Mouse (Mus musculus) lung, embryonic 15.5 days (tissue): Measurements from ENCODE around the gene Ctla4. TPM values are rescaled to one million over a fixed set of nuclear protein-coding genes. Genes with fewer than 3 reads are reported as not detected.

Experiments used
- ATAC-seq: fragments of 200-750 bp; cut with Nextera tagmentation; 2 replicates; pipeline ENCODE4 v1.8.0; 2017; ENCODE audit warnings: moderate number of reproducible peaks, borderline replicate concordance; ENCODE audit not compliant: low FRiP score, low TSS enrichment; ENCODE audit errors: extremely low read depth
- H3K27ac ChIP-seq: fragments of 300-500 bp; sonication (generic); 2 replicates; pipeline ENCODE4 v1.5.1; 2015; ENCODE audit warnings: moderate library complexity, mild to moderate bottlenecking, inconsistent platforms
- H3K27me3 ChIP-seq: fragments of 300-500 bp; sonication (generic); 2 replicates; pipeline ENCODE4 v1.6.1; 2015; ENCODE audit warnings: inconsistent platforms
- H3K36me3 ChIP-seq: fragments of 300-500 bp; sonication (generic); 2 replicates; pipeline ENCODE4 v1.6.1; 2015; ENCODE audit warnings: inconsistent platforms
- H3K4me1 ChIP-seq: fragments of 300-500 bp; sonication (generic); 2 replicates; pipeline ENCODE4 v1.6.1; 2015; ENCODE audit warnings: inconsistent platforms
- H3K4me2 ChIP-seq: fragments of 300-500 bp; sonication (generic); 2 replicates; pipeline ENCODE4 v1.6.1; 2015; ENCODE audit warnings: inconsistent platforms, mild to moderate bottlenecking, moderate library complexity
- H3K4me3 ChIP-seq: fragments of 300-500 bp; sonication (generic); 2 replicates; pipeline ENCODE4 v1.5.1; 2015; ENCODE audit warnings: mild to moderate bottlenecking, inconsistent platforms
- H3K9ac ChIP-seq: fragments of 300-500 bp; sonication (generic); 2 replicates; pipeline ENCODE4 v1.6.1; 2015; ENCODE audit warnings: inconsistent platforms
- H3K9me3 ChIP-seq: fragments of 300-500 bp; sonication (generic); 2 replicates; pipeline ENCODE4 v1.6.1; 2016; ENCODE audit warnings: inconsistent platforms
- WGBS: fragments of 180-500 bp; shearing (Covaris S2); methylation state at CpG from one replicate; pipeline ENCODE4 v1.1.7; 2015; 5-methylcytosine and 5-hydroxymethylcytosine counted together
- polyA plus RNA-seq: library from polyadenylated mRNA; unstranded; fragments of >200 nt; fragmentation: Nextera tagmentation; extraction: Ambion mirVana; gene quantifications from 2 replicates; pipeline ENCODE4 v1.2.1, GENCODE M21; 2015

Ctla4 gene
- polyA plus RNA-seq, 1 experiment from 2014 or later, result 1.2 TPM

DNA sequence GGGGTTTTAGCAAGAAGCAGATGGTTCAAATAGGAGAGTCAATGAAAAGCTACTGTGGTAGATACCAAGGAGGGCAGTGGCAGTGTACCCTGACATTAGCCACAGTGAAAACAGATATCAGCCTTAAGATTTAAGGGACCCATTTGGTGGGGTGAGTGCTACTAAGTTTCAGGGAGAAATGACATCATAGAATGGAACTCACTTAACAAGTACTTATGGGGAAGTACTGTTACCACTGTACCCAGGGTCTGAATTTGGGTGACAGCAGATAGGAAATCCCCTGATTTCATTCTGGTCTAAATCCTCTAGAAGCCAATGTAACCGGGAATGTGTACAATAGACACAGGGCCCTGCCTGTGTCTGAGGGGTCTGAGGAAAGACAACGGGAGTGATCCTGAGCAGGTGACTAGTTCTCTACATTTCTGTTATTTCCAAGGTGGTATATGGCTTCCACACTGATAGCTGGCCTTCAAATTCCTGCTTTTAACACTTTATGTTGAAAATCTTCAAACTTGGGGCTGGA lies 17.7 kb downstream of the Ctla4 start:
- Histone ChIP-seq H3K36me3 (no peaks in the 10 kb centered on the region), H3K27ac (no peak overlapping the region), H3K9ac (no peak overlapping the region), H3K4me3 (no peak overlapping the region), H3K4me2 (no peak overlapping the region), H3K4me1 (no peaks in the 10 kb centered on the region), H3K27me3 (no peaks in the 10 kb centered on the region), H3K9me3 (no peaks in the 10 kb centered on the region)
- ATAC-seq, result no peak
- 90% methylated on average over 2 of the region's 2 CpGs for WGBS

DNA sequence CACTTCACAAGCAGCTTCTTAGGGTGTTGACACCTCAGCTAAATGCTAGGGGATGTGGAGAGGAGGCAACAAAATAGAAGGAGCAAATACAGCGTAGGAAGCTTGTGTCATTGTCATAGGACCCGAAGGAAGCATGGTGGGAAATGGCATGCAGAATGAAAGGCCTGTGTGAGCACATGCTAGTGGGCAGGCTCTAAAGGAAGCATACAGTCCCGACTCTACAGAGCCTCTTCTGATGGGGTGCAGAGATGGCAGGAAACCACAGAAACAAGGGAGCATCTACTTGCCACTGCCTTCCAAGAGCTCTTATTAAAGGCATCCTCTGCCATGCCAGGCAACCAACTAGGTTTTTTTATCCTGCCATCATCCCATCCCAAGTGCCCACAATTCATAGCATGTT lies 20.7 kb downstream of the Ctla4 start:
- H3K4me2 ChIP-seq, result no peak overlapping the region
- H3K4me1 ChIP-seq, result no peaks in the 10 kb centered on the region
- ATAC-seq, result no peak
- no peaks in the 10 kb centered on the region for H3K9me3 ChIP-seq
- no peak overlapping the region for H3K4me3 ChIP-seq
- H3K36me3 ChIP-seq, result no peaks in the 10 kb centered on the region
- H3K9ac ChIP-seq, result no peak overlapping the region
- WGBS, result 77% methylated on average over 3 of the region's 3 CpGs
- H3K27me3 ChIP-seq, result no peaks in the 10 kb centered on the region
- H3K27ac ChIP-seq, result no peak overlapping the region

DNA sequence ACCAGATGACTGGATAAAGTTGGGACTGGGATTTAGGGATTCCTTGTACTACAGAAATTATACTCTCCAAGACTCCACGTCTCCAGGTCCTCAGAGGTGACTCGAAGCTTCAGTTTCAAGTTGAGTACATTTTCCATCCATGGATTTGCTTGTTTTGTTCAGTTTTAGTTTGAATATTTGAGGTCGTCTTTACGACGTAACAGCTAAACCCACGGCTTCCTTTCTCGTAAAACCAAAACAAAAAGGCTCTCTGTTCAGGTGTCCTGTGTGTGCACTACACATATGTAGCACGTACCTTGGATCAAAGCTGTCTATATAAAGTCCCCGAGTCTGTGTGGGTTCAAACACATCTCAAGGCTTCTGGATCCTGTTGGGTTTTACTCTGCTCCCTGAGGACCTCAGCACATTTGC lies 22.0 kb downstream of the Ctla4 start:
- ATAC-seq, result no peak
- Histone ChIP-seq H3K27me3 (no peaks in the 10 kb centered on the region), H3K4me2 (no peak overlapping the region), H3K4me1 (no peaks in the 10 kb centered on the region), H3K36me3 (no peaks in the 10 kb centered on the region), H3K4me3 (no peak overlapping the region), H3K9ac (no peak overlapping the region), H3K9me3 (no peaks in the 10 kb centered on the region), H3K27ac (no peak overlapping the region)
- WGBS, result 82% methylated on average over 9 of the region's 9 CpGs

DNA sequence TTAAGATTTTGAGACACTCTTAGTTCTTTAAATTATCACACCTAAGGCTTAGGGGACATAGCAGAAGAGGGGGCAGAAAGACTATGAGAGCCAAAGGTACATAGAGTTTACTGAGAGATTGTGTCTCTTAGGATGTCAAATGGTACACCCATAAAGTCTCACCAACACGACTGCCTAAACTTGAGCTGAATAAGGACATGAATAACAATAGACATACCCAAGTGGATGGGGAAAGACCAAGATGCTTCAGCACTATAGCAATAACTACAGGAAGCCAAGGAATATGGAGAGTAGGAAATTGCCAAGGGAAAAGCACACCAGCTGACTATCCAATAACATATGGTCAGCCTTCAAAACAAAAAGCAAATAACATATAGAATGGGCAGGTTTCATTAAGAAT lies 22.9 kb downstream of the Ctla4 start:
- H3K4me3 ChIP-seq, result no peak overlapping the region
- H3K4me1 ChIP-seq, result no peaks in the 10 kb centered on the region
- H3K4me2 ChIP-seq, result no peak overlapping the region
- no peaks in the 10 kb centered on the region for H3K36me3 ChIP-seq
- ATAC-seq, result no peak
- H3K9me3 ChIP-seq, result no peaks in the 10 kb centered on the region
- 54% methylated on average over 1 of the region's 1 CpGs for WGBS
- no peaks in the 10 kb centered on the region for H3K27me3 ChIP-seq
- H3K27ac ChIP-seq, result no peak overlapping the region
- H3K9ac ChIP-seq, result no peak overlapping the region

DNA sequence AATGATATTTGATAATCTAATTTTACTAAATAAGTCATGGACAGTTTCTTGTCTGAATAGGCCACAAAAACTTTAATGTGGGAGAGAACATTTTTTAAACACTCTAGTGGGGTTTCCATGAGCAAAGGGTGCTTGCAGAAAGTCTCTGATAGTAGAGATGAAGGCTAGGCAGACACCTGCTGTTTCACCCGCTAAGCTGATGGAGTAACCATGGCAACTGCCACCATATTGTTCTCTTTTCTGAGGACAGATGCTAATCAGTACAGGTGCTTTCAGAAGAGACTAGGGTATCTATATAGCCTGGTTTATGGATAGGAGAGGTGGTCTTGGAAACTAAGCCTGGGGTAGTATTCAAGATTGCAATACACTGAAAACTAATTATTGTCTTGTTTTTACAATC lies 24.0 kb downstream of the Ctla4 start:
- 43% methylated on average over 1 of the region's 1 CpGs for WGBS
- H3K27me3 ChIP-seq, result no peaks in the 10 kb centered on the region

DNA sequence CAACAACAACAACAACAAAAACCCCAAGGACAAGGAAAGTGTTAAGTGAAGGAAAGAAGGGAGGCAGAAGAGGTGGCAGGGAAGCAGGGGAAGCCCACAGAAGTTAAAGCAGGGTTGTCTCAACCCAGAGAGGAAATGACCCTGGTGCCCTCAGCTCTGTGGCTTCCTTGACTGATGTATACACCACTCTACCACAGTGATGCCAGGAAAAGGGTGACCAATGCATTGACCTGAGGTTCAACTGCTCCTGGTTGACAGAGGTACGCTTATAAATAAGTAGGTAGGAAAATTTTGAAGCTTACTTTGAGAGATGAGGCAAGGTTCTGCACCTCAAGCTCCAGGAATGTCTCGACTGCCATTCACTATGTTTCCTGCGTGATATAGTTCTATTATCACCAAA lies 24.8 kb downstream of the Ctla4 start:
- no peak for ATAC-seq

More for the DNA sequence above, 24.0 kb downstream of the Ctla4 start:
- no peak overlapping the region for H3K4me3 ChIP-seq
- no peak overlapping the region for H3K27ac ChIP-seq
- H3K9ac ChIP-seq, result no peak overlapping the region
- no peaks in the 10 kb centered on the region for H3K4me1 ChIP-seq
- ATAC-seq, result no peak
- H3K36me3 ChIP-seq, result no peaks in the 10 kb centered on the region
- no peaks in the 10 kb centered on the region for H3K9me3 ChIP-seq
- H3K4me2 ChIP-seq, result no peak overlapping the region

DNA sequence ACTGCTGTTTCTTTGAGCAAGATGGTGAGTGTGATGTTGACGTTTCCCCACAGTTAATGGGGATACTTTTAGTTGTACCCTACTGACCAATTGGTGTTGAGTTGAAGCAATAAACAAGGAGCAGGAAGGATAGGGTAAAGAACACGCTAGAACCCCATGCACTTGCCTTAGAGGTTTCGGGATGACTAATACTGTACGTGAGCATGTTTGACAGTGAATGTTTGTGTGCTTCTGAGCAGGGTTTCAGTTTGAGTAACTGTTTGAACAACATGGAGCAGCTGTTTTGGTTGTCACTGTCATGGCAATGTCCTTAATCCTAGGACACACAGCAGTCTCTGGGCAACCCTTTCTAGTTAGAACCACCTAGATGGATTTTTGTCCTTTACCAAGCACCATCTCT lies 26.5 kb downstream of the Ctla4 start:
- Histone ChIP-seq H3K4me1 (no peaks in the 10 kb centered on the region; the same call in 1 of the 2 replicates), H3K4me2 (no peak overlapping the region), H3K36me3 (no peaks in the 10 kb centered on the region), H3K27ac (no peak overlapping the region), H3K9ac (no peak overlapping the region), H3K9me3 (no peaks in the 10 kb centered on the region), H3K4me3 (no peak overlapping the region), H3K27me3 (no peaks in the 10 kb centered on the region)
- no peak for ATAC-seq
- 71% methylated on average over 4 of the region's 4 CpGs for WGBS

More for the DNA sequence above, 24.8 kb downstream of the Ctla4 start:
- Histone ChIP-seq H3K4me2 (no peak overlapping the region), H3K27ac (no peak overlapping the region), H3K27me3 (no peaks in the 10 kb centered on the region), H3K9ac (no peak overlapping the region), H3K4me1 (no peaks in the 10 kb centered on the region; the same call in 1 of the 2 replicates), H3K36me3 (no peaks in the 10 kb centered on the region), H3K4me3 (no peak overlapping the region), H3K9me3 (no peaks in the 10 kb centered on the region)
- 78% methylated on average over 3 of the region's 3 CpGs for WGBS

DNA sequence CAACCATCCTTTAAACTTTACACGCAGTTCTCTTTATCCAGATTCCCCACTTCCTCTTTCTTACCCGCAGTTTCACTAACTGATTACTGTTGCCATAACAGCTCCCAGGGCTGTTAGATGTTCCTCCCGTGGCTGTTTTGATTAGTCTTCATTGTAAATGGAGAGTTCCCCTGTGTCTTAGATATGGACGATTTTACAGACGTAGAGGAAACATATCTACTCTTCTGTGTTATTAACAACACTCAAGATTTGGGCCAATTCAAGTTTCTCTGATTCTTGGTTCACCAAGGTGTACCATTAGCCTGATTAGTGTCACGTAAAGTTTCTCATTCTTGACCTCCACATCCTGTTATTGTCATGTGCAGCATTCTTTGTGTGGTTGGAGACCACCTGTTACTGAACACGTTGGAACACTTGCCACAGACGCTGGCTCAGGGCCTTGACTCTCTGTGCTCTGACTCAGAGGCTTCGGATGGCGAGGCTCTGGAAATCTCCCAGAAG lies 29.5 kb downstream of the Ctla4 start:
- WGBS, result 46% methylated on average over 10 of the region's 10 CpGs

DNA sequence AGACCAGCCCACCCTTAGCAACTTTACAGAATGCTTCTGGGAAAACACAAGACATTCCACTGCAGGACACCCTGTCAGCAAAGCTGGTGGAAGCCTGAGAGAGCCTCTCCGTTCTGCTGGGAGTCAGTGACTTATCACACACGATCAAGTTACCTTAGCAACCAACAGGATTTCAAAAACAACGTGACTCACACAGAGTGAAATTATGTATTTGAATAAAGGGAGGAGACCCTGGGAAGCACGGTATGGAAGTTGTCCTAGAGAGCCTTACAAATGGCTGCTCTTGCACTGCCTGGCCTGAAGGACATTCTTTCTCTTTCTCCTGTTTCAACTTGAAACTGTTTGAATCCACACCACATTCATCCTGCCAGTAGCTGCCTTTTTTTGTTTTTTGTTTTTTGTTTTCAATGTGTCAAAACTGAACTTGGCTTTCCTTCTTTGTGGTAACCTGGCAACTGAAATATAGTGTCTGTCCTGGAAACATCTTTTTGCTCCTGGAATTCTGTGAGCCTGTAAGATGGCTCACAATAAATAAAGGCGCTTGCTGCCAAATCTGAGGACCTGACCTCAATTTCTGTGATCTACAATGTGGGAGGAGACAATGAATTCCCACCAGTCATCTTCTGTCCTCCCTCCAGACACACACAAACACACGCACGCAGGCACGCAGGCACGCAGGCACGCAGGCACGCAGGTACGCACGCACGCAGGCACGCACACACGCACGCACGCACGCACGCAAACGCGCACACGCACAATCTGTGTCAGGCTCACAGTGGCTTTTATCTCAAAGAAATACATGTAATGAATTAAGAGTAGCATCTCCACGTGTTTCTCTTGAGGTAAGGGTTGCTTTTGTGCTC lies 33.9 kb downstream of the Ctla4 start:
- H3K4me2 ChIP-seq, result no peak overlapping the region
- no peaks in the 10 kb centered on the region for H3K9me3 ChIP-seq
- 74% methylated on average over 24 of the region's 24 CpGs for WGBS
- peak; percentile 59; the same call in 1 of the 2 replicates for ATAC-seq
- no peaks in the 10 kb centered on the region for H3K27me3 ChIP-seq
- H3K4me1 ChIP-seq, result no peaks in the 10 kb centered on the region; the same call in 1 of the 2 replicates
- no peak overlapping the region for H3K4me3 ChIP-seq
- no peak overlapping the region for H3K9ac ChIP-seq
- no peaks in the 10 kb centered on the region for H3K36me3 ChIP-seq
- no peak overlapping the region; the same call in 1 of the 2 replicates for H3K27ac ChIP-seq

More for the DNA sequence above, 29.5 kb downstream of the Ctla4 start:
- Histone ChIP-seq H3K9me3 (no peaks in the 10 kb centered on the region), H3K9ac (no peak overlapping the region), H3K27ac (no peak overlapping the region), H3K4me2 (no peak overlapping the region), H3K36me3 (no peaks in the 10 kb centered on the region), H3K27me3 (no peaks in the 10 kb centered on the region), H3K4me3 (no peak overlapping the region), H3K4me1 (no peaks in the 10 kb centered on the region; the same call in 1 of the 2 replicates)
- no peak for ATAC-seq

DNA sequence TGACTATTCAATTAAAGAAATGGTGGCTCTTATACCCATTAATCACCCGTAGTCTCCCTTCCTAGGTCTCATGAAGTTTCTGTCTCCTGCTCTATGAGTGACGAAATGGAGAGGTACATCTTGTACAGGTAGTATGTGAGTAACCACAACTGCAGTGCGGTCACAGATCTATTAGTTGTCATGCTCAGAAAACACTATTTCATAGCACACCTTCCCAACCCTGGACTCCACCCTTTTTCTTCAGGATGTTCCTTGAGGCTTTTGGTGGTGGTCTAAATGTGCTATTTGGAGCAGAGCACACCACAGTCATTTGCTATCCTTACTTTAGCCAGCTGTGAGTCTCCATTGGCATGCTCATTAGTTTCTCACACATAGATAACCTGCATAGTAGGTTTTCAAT lies 42.2 kb downstream of the Ctla4 start:
- no peak for ATAC-seq
- Histone ChIP-seq H3K27ac (no peak overlapping the region), H3K4me2 (no peak overlapping the region), H3K9me3 (no peaks in the 10 kb centered on the region), H3K4me3 (no peak overlapping the region), H3K4me1 (no peaks in the 10 kb centered on the region), H3K36me3 (no peaks in the 10 kb centered on the region), H3K27me3 (no peaks in the 10 kb centered on the region), H3K9ac (no peak overlapping the region)
- 84% methylated on average over 3 of the region's 3 CpGs for WGBS

DNA sequence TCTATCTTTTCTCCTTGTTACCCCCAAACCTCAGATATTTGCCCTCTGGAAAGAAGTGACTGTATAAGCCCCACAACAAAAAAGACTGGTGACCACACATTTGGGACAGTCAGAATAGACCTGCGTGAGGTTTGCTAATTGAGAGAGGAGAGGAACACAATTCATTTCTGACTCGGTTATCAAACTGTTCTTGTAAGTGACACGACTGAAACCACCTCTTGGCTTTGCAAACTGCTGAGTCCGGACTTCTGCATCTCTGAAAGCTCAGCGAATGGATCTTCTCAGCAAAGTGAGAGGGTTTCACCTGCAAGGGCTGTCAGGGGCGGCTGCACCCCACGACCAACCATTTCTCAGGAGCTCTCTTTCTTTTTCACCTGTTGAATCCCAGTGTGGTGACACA lies 43.6 kb downstream of the Ctla4 start:
- 78% methylated on average over 7 of the region's 7 CpGs for WGBS

DNA sequence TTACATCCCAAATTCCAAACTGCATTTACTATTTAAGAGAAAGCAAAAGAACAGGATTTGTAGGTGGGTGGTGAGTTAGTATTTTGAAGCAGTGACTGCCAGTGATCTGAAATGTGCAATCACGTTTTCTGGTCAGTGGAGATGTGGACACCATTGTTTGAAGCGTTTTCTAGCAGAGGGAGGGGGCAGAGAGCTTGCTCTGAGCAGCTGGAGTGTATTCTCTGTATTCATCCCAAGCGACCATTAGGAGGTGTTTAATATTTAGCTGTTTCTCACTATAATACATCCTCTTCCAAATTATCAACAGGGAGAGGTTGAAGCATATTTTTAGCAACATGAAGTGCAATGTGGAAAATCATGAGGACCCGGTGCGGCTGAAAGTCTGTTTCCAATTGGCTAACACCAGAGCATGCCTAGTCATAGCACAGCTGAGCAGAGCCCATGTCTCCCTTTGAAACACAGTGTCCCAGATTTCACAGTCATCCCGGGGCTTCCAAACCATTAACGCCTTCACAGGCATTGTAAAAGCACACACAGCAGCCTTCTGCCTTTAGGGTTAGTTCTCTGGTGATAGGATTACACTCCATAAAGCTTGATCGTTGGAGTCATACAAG lies 49.3 kb downstream of the Ctla4 start:
- no peaks in the 10 kb centered on the region for H3K36me3 ChIP-seq
- H3K9me3 ChIP-seq, result no peaks in the 10 kb centered on the region
- WGBS, result 52% methylated on average over 8 of the region's 8 CpGs
- no peak overlapping the region for H3K9ac ChIP-seq
- no peaks in the 10 kb centered on the region for H3K4me1 ChIP-seq
- H3K27me3 ChIP-seq, result no peaks in the 10 kb centered on the region
- no peak overlapping the region for H3K4me3 ChIP-seq
- no peak overlapping the region for H3K4me2 ChIP-seq
- no peak overlapping the region for H3K27ac ChIP-seq
- ATAC-seq, result no peak

More for the DNA sequence above, 43.6 kb downstream of the Ctla4 start:
- H3K9ac ChIP-seq, result no peak overlapping the region
- H3K4me1 ChIP-seq, result no peaks in the 10 kb centered on the region
- H3K36me3 ChIP-seq, result no peaks in the 10 kb centered on the region
- no peak overlapping the region for H3K27ac ChIP-seq
- H3K27me3 ChIP-seq, result no peaks in the 10 kb centered on the region
- no peak for ATAC-seq
- no peak overlapping the region for H3K4me3 ChIP-seq
- H3K4me2 ChIP-seq, result no peak overlapping the region
- no peaks in the 10 kb centered on the region for H3K9me3 ChIP-seq
